Mouse (Mus musculus): ENCODE results near the gene Mc1r.
A peak's percentile ranks its signal among the peaks of the same experiment; 100 is the strongest.

The Mc1r gene

GRCm38 (mm10) chr8:123406786-123407185 lies at the start of gene Mc1r:
Gene Mc1r, plus strand, starts transcription at chr8:123407107.
- DNase-seq, result peak; percentile 64

- DNase-seq, result peak; percentile 80
Observed at GRCm38 (mm10) chr8:123361082-123361739, 45.7 kb upstream of the Mc1r start.

- DNase-seq, result peak; percentile 97
Observed at GRCm38 (mm10) chr8:123373403-123374238, 33.3 kb upstream of the Mc1r start, which contains the start of gene Tcf25. Gene Tcf25, plus strand, starts transcription at chr8:123373753.

- peak; percentile 97 for DNase-seq
Observed at GRCm38 (mm10) chr8:123374239-123374578, 32.7 kb upstream of the Mc1r start.

GRCm38 (mm10) chr8:123375701-123376100 lies 31.2 kb upstream of the Mc1r start:
- DNase-seq, result no peak

GRCm38 (mm10) chr8:123376106-123376505 lies 30.8 kb upstream of the Mc1r start:
- DNase-seq, result no peak

GRCm38 (mm10) chr8:123381711-123382110 lies 25.2 kb upstream of the Mc1r start:
- DNase-seq, result no peak

GRCm38 (mm10) chr8:123382516-123382915 lies 24.4 kb upstream of the Mc1r start:
- DNase-seq, result no peak

GRCm38 (mm10) chr8:123384883-123385540 lies 21.9 kb upstream of the Mc1r start:
- peak; percentile 48 for DNase-seq

GRCm38 (mm10) chr8:123387041-123387440 lies 19.9 kb upstream of the Mc1r start:
- DNase-seq, result no peak

GRCm38 (mm10) chr8:123387801-123388200 lies 19.1 kb upstream of the Mc1r start:
- DNase-seq, result no peak

- no peak for DNase-seq
Observed at GRCm38 (mm10) chr8:123389026-123389425, 17.9 kb upstream of the Mc1r start.

- no peak for DNase-seq
Observed at GRCm38 (mm10) chr8:123398308-123398707, 8.6 kb upstream of the Mc1r start.

- DNase-seq, result no peak
Observed at GRCm38 (mm10) chr8:123401936-123402335, 5.0 kb upstream of the Mc1r start.

- DNase-seq, result no peak
Observed at GRCm38 (mm10) chr8:123402730-123403326, 4.1 kb upstream of the Mc1r start.

GRCm38 (mm10) chr8:123404521-123404920 lies 2.4 kb upstream of the Mc1r start:
- no peak for DNase-seq

GRCm38 (mm10) chr8:123407612-123408011 lies 705 bp downstream of the Mc1r start:
- DNase-seq, result no peak

GRCm38 (mm10) chr8:123408586-123409544 lies 2.0 kb downstream of the Mc1r start:
- DNase-seq, result no peak

GRCm38 (mm10) chr8:123410049-123410587 lies 3.2 kb downstream of the Mc1r start:
- no peak for DNase-seq

GRCm38 (mm10) chr8:123410788-123411187 lies 3.9 kb downstream of the Mc1r start:
- no peak for DNase-seq

GRCm38 (mm10) chr8:123411246-123411645 lies 4.3 kb downstream of the Mc1r start, which contains the start of gene Tubb3:
Gene Tubb3, plus strand, starts transcription at chr8:123411424.
- DNase-seq, result peak; percentile 89

All from right cerebral cortex, postnatal 14 days (tissue).